In genomic region chr5:3309122-3309521, GRCm38 (mm10) we compare ENCODE assay signal across 20 mouse cellular contexts.
"Had no signal": no experiment of that assay in that cellular context is flagged by ENCODE, and none has a peak within 500 bp of the region (broad histone marks: within the 10 kb centered on the region; RNA-seq: fewer than 3 reads in every experiment).

No protein-coding gene starts in this region.

- H3K27ac ChIP-seq: kidney, embryonic 15.5 days; limb, embryonic 12.5 days; limb, embryonic 15.5 days; liver, embryonic 14.5 days; lung, embryonic 15.5 days; midbrain, embryonic 15.5 days; neural tube, embryonic 13.5 days; stomach, postnatal 0 days had no signal

- H3K27me3 ChIP-seq: kidney, embryonic 15.5 days; limb, embryonic 12.5 days; limb, embryonic 15.5 days; lung, embryonic 15.5 days; midbrain, embryonic 15.5 days; neural tube, embryonic 13.5 days had no signal

- H3K36me3 ChIP-seq: kidney, embryonic 15.5 days; limb, embryonic 12.5 days; limb, embryonic 15.5 days; lung, embryonic 15.5 days; midbrain, embryonic 15.5 days; neural tube, embryonic 13.5 days had no signal

- H3K9me3 ChIP-seq: kidney, embryonic 15.5 days; limb, embryonic 12.5 days; limb, embryonic 15.5 days; lung, embryonic 15.5 days; midbrain, embryonic 15.5 days; neural tube, embryonic 13.5 days had no signal

- H3K9ac ChIP-seq: kidney, embryonic 15.5 days; limb, embryonic 12.5 days; limb, embryonic 15.5 days; liver, embryonic 14.5 days; lung, embryonic 15.5 days; midbrain, embryonic 15.5 days; neural tube, embryonic 13.5 days had no signal

- H3K4me3 ChIP-seq: kidney, embryonic 15.5 days; limb, embryonic 12.5 days; limb, embryonic 15.5 days; lung, embryonic 15.5 days; midbrain, embryonic 15.5 days; myocyte; neural tube, embryonic 13.5 days had no signal

- ATAC-seq: midbrain, embryonic 15.5 days had no signal

- DNase-seq: kidney, adult 11 months; kidney, adult 8-10 months; kidney, postnatal 10 days; kidney, postnatal 36 days; left cerebral cortex, postnatal 4 days; retina, postnatal 1 day; thymus, adult 2 months; thymus, postnatal 14 days; thymus, postnatal 4 days had no signal

- H3K4me2 ChIP-seq: kidney, embryonic 15.5 days; limb, embryonic 12.5 days; limb, embryonic 15.5 days; liver, embryonic 11.5 days; lung, embryonic 15.5 days; midbrain, embryonic 11.5 days; midbrain, embryonic 15.5 days; neural tube, embryonic 13.5 days had no signal

- H3K4me1 ChIP-seq: kidney, embryonic 15.5 days; limb, embryonic 12.5 days; limb, embryonic 15.5 days; lung, embryonic 15.5 days; midbrain, embryonic 15.5 days; neural tube, embryonic 13.5 days had no signal
